Mouse (Mus musculus) kidney, postnatal 25 days (tissue): ENCODE measurements around the gene Gm4881.
"Not testable (repeated sequence)": the region's sequence is repeated elsewhere in the genome, so short reads cannot be mapped to it uniquely, and the experiment has no call there.

Experiments used
- DNase-seq, 2 experiments: peaks; one replicate each; pipeline ENCODE4 v3.0.0; 2021; ENCODE audit warnings: mixed read lengths in 2 of 2

Gm4881 gene

DNA sequence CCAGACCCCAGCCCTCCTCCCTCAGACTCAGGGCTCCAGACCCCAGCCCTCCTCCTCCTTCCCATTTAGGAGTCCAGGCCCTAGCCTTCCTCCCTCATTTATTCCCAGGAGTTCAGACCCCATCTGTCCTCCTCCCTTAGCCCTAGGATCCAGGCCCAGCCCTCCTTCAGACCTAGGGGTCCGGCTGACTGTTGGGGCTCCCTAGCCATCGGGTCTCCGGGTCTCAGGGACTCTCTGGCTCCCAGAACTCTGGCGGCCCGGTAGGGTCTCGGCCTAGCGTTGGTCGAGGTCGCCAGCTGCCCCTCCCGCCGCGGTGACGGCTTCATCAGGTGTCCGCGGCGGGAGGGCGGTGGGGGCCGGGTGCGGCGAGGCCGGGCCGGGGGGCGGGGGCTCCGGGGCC is 9.7 kb upstream of the Gm4881 start:
- DNase-seq: no peak

- DNase-seq: peak; percentile 68 to 79
Observed at GRCm38 (mm10) chr7:24949958-24950623, 5.8 kb upstream of the Gm4881 start.

DNA sequence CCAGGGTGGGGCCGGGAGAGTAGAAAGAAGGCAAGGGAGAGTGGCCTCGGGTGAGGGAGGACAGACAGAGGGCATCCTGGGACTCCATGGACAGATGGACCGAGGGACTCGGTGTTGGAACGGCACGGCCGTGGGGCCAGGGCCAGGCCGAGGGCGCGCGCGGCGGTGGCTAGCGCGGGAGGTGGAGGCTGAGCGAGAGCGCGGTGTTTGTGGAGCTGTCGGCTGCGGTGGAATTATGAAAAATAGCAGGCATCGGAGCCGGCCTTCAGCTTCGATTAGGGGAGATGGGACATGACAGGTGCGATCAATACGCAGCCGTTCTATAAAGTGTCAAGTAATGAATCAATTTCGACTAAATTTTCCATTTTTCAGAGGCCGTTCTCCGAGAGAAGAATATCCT is 4.5 kb upstream of the Gm4881 start:
- DNase-seq: no peak

- DNase-seq: no peak
Observed at GRCm38 (mm10) chr7:24947316-24948048, 3.2 kb upstream of the Gm4881 start.

DNA sequence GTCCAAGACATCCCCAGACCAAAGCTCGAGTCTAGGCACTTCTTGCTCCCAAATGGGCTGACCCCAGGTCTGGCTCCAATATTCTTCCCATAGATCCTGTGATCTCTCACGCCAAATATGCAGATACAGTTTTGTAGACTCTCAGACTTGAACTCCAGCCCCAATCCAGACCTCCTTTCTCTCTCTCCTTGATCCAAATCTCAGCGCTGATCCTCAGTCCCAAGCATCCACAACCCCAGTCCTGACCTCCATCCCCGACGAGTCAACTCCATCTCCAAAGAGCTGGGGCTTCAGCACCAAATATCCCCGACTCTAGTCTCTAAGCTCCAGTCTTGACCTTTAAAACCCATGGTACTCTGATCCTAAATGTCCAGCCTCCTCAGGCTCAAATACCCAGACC is 653 bp downstream of the Gm4881 start:
- no peak for DNase-seq

DNA sequence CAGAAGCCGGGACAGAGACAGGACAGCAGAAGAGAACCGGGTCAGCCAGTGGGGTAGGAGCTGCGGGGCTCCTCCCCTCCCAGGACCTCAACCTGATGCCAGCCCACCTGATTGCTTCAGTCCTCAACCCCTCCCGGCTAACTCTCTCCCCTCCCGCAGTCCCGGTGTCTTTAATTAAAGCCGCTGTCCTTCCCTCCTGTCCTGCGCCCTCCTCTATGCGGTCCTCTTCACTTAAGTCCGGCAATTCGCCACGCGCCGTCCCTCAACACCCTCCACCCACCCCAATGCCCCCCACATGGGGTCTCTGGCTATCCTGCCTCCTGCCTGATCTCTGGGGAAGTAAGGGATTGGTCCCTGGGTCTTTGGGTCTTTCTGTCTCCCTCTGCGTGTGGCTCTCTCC is 12.6 kb downstream of the Gm4881 start:
- no peak for DNase-seq

GRCm38 (mm10) chr7:24930475-24930874 is 13.8 kb downstream of the Gm4881 start:
- DNase-seq: no peak

- DNase-seq: no peak
Observed at GRCm38 (mm10) chr7:24919728-24920127, 24.6 kb downstream of the Gm4881 start.

GRCm38 (mm10) chr7:24918763-24919323 is 25.5 kb downstream of the Gm4881 start:
- no peak for DNase-seq

DNA sequence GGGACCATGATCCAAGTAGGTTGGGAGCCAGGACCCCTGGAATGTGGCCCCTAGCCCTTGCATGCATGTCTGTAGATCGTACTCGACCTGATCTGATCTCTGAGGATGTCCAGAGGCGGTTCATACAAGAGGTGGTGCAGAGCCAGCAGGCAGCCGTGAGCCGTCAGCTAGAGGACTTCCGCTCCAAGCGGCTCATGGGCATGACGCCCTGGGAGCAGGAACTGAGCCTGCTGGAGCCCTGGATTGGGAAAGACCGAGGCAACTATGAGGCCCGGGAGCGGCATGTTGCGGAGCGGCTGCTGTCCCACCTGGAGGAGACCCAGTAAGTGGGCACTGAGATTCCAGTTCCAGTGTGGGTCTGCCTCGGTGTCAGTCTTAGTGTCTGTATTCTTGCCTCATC is 31.8 kb downstream of the Gm4881 start:
- DNase-seq: no peak

DNA sequence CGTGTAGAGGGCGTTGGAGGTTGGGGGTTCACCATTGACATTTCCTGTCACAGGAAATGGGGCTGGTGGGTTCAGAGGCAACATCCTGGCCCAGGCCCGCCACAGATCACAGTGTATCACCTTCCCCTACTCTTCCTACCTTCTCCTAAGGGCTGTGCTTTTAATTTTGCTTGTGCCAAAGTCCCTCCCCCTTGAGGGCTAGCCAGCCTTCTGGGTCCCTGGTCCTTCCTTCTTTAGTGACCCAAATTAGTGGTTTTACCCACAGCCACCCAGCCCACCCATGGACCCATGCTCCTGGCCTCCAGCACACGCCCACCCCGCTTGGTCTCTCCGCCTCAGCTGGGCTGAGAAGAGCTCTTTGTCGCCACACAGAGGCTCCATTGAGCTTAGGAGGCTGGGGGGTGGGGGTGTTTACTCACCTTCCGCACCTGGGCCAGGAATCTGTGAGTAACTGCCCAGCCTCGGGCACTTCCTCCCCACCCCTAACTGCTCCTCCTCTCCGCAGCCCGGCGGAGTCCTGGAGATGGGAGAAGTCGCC is 37.0 kb downstream of the Gm4881 start:
- no peak for DNase-seq

DNA sequence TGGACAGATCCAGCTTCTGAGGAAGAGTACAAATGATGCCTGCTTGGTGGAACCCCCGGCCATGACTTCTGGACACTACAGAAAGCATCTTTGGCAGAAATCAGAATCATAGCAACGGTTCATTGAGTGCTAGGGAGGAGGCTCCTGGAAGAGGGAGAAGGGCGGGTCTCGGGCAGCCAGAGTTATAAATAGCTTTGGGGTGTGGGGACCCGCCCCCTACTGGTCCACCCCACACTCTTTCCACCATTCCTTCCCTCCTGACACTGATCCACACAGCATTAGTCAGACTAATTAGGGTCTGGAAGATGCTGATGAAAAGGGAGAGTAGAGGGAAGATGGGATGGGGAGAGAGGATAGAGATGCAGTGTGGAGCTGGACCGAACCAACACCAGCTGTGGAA is 37.7 kb downstream of the Gm4881 start:
- DNase-seq: no peak

DNA sequence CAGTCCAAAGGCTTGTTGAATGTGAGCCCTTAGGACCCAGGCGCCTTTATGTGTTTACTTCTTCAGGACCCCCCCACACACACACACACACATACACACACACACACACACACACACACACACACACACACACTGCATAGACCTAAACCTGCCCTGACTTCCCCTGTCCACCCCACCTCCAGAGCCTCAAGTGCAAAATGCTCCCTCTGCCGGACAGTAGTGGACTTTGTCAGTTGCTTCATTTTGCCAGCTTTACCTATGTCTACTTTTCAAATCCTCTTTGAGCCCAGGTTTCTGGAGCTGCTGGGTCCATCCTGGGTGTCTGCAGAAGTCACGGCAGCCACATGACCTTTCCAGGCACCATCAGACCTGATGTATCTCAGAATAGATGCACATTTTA is 39.4 kb downstream of the Gm4881 start:
- DNase-seq: peak; percentile 74 to 80

DNA sequence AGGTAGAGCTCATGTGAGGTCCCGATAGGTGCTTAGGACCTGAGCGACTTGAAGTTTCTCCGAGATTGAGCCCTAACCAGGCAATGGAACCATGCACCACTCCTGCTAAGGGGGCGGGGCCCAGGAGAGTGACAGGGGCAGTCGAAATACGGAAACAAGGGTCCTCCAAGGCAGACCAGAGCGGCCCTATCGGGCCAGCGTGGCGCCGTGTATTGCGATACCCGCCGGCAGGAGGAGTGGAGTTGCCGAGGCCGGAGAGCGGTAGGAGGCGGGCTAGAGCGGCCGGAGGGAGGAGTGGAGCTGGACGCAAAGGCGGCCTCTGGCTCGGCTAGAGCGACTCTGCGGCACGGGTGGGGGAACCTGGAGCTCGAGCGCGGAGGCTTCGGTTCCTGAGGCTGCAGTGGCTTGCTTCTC is 40.2 kb downstream of the Gm4881 start:
- peak; percentile 97 to 99 for DNase-seq

GRCm38 (mm10) chr7:24903444-24903825 is 40.9 kb downstream of the Gm4881 start:
- no peak for DNase-seq

GRCm38 (mm10) chr7:24902630-24903443 is 41.5 kb downstream of the Gm4881 start, which contains the start of gene Arhgef1:
Gene Arhgef1, plus strand, starts transcription at chr7:24902912.
- DNase-seq: peak; percentile 72 to 89

- no peak for DNase-seq
Observed at GRCm38 (mm10) chr7:24902264-24902629, 42.0 kb downstream of the Gm4881 start.

- no peak for DNase-seq
Observed at GRCm38 (mm10) chr7:24901842-24902241, 42.5 kb downstream of the Gm4881 start.

DNA sequence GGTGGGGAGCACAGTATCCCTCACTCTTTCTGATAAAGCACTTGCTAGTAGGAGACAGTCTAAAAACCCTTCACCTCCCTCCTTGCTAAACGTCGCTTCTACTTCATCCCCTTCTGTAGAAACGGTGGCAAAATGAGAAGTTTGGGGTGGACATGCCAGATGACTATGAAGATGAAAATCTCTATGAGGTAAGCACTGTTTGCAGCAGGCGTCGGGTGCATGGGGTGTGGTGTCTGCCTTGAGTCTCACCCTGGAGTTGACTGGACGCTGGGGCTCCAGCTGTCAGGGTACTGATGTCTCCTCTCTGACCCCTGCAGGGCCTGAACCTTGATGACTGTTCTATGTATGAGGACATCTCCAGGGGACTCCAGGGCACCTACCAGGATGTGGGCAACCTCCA is 43.2 kb downstream of the Gm4881 start:
- DNase-seq: no peak

- no peak for DNase-seq
Observed at GRCm38 (mm10) chr7:24897959-24898358, 46.3 kb downstream of the Gm4881 start.

DNA sequence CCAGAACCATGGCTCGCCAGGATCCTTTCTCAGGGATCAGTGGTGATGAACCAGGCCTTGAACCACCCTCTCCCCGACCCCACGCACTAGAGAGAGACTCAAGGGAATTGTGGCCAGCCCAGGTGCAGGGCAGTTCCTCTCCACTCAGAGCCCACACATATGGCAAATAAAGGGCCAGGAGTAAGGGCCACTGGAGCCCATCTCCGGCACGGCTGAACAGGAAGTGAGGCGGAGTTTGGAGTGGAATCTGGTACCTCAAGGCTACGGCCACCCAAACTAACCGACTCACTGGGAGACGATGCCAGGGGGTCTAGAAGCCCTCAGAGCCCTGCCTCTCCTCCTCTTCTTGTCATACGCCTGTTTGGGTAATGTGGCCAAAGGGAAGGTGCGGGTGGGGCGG is 47.1 kb downstream of the Gm4881 start, which contains the start of gene Cd79a:
TSS of gene Cd79a (plus strand) at position 158 of the 400 bp plus-strand sequence.
- no peak for DNase-seq

- no peak for DNase-seq
Observed at GRCm38 (mm10) chr7:24896269-24896668, 48.0 kb downstream of the Gm4881 start.

DNA sequence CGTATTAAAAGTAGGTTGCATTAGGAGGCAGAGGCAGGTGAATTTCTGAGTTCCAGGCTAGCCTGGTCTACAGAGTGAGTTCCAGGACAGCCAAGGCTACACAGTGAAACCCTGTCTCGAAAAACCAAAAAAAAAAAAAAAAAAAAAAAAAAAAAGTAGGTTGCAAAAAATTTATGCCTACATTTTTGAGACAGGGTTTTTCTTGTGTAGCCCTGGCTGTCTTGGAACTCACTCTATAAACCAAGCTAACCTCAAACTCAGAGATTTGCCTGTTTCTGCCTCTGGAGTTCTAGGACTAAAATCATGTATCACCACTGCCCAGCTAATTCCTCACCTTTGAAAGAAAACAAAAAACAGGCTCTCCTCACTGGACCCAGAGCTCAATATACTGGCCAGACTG is 48.5 kb downstream of the Gm4881 start:
- DNase-seq: not testable (repeated sequence)
